Mouse (Mus musculus) erythroid progenitor cell, adult 5-6 weeks (primary cell): Measurements from ENCODE around the gene Samd13. TPM values are rescaled to one million over a fixed set of nuclear protein-coding genes. Genes with fewer than 3 reads are reported as not detected.
A peak's percentile ranks its signal among the peaks of the same experiment; 100 is the strongest.

Experiments used
- ATAC-seq: replicated peaks from 2 replicates; pipeline ENCODE4 v1.8.0; 2016; ENCODE audit warnings: moderate number of reproducible peaks, mild to moderate bottlenecking, moderate TSS enrichment, inconsistent platforms; ENCODE audit not compliant: poor library complexity, low FRiP score, severe bottlenecking
- total RNA-seq, 2 experiments: library from RNA; stranded (forward) in 1 of 2; stranded (reverse) in 1 of 2; fragments of 150-400 nt in 1 of 2; fragments of 186-747, 209-891 nt in 1 of 2; gene quantifications; 2 replicates each; pipeline versions ENCODE4 v1.2.3 to v1.2.4; 2015 to 2017; ENCODE audit warnings: low replicate concordance in 2 of 2

Samd13 gene
- total RNA-seq, 2 experiments from 2014 or later: not detected

- no peak for ATAC-seq
Observed at GRCm38 (mm10) chr3:146676193-146676592, 9.2 kb downstream of the Samd13 start.

- ATAC-seq: no peak
Observed at GRCm38 (mm10) chr3:146675101-146675500, 10.3 kb downstream of the Samd13 start.

DNA sequence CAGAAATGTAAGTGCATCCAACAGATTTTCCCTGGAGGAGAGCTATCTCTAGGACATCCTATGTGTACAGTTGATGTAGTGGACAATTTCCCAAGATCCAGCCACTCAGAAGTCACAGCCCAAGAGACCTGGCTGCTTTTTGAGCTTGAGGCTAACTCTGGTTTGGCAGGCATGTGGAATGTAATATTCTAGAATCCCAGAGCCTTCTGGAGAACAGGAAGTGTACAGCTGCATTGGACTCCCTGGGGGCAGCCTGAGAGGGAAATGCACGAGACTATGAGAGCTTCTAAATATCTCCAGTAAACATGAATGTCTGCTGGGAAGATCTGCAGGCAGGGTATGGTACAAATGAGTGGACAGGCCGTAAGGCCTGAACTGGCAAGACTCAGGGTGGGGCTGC is 14.3 kb downstream of the Samd13 start:
- ATAC-seq: no peak

DNA sequence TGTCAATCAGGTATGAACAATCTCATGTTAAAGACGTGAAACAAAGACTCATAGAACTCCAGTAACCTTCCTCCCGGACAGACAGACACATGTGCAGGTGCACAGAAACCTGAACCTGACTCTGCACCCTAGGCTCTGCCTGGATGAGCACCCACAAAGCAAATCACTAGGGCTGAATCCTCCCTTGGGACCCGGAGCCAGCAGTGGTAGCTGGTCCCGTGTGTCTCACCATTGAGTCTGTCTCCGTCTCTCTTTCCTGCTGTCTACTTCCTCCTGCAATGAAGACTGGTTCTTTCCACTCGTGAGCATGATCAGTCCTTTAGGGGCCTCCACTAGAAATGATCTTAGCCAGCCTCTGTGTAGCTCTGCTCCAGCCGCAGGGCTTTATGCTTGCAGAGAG is 23.5 kb downstream of the Samd13 start:
- ATAC-seq: no peak

DNA sequence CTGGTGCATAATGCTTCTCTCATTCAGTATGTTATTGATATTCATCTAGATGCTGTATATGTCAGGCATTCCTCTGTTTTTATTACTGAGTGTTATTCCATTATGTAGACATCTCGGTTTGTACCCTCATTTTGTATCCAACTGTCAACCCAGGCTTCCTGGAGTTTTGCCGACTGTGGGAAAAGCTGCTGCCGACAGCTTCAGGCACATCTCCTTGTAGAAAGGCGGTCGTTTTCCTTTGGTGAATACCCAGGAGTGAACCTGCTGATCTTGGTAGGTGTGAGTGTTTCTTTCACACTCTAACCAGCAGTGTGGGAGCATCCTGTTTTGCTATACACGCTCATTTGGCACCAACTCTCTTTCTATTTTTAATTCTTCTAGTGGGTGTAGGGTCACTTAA is 24.4 kb downstream of the Samd13 start:
- ATAC-seq: no peak

GRCm38 (mm10) chr3:146659321-146659720 is 26.1 kb downstream of the Samd13 start:
- no peak for ATAC-seq

DNA sequence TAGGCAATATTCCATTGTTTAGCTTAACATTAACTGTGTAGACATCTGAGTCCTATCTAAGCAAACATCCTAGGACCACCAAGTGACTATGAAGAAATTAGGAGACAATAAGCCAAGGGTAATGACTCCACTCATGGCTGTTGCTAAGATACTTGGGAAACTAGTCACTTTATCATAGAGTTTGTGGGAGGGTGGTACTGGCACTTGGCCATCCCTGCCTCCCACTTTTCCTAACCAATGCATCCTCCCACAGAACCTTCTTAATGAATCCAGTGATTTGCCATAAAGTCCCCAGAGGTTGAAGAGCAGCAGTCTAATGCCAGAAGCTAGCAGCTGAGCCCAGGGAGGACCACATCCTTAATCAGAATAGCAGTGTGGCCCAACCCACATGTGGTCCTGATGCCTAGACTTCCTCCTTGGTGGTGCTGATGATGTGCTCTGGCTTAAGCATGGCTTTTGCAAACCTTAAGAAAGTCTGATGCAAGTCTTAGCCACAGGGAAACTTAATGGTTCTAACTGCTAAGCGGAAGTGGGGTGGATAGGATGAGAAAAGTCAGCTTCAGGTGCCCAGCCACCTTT is 27.2 kb downstream of the Samd13 start:
- no peak for ATAC-seq

DNA sequence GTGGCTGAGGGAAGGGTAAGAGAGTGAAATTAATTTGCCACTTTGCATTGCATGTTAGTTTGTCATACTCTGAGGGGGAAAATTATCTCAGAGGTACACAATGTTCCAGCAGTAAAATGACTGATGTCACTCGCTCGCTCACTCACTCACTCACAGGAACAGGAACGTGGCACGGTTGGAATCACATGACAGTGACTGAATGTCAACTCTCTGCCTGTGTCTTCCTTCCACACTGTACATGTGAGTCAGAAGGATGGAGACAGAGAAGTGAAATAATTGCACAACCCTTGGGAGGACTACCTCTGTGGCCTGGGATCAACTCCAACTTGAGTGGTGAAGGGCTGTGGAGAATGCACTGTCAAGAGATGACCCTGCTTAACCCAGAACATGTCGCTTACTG is 28.0 kb downstream of the Samd13 start:
- ATAC-seq: no peak

GRCm38 (mm10) chr3:146655111-146655577 is 30.2 kb downstream of the Samd13 start:
- peak; percentile 85 for ATAC-seq

DNA sequence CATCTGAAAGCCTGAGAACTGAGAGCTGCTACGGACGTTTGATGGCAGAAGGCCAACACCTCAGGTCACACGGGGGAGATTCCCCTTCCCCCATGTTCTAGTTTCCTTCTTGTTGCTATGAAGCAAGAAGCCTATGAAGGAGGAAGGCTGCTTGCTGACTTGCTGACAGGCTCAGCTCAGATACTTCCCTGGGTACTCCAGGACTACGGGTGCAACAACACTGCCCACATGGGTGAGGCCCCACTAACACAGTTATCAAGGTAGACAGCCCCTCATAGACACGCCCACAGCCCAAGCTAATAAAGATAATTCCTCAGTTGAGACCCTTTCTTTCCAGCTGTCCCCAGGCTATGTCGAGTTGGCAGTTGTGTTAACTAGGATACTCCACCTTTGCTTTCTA is 31.7 kb downstream of the Samd13 start:
- peak; percentile 59 for ATAC-seq

GRCm38 (mm10) chr3:146652431-146652830 is 33.0 kb downstream of the Samd13 start:
- no peak for ATAC-seq

GRCm38 (mm10) chr3:146651217-146651616 is 34.2 kb downstream of the Samd13 start, which contains the start of gene 4930503B20Rik:
Gene 4930503B20Rik, minus strand, starts transcription at chr3:146651317.
- ATAC-seq: no peak

DNA sequence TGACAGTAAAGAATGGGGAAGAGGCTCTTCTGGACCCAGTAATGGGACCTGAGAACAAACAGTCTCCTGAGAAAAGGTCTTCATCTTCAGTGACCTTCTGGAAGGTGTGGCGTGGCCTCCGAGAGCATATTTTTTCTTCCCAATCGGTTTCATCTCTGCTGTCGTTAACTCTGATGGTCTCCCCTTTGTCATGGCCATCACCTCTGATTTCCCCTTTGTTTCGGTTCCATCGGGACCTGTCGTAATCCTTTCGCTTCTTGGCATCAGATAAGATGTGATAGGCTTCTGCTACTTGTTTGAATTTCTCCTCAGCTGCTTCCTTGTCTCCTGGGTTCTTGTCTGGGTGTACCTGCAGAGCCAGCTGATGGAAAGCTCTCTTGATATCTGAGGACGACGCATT is 34.7 kb downstream of the Samd13 start:
- no peak for ATAC-seq

- ATAC-seq: no peak
Observed at GRCm38 (mm10) chr3:146649311-146649894, 36.0 kb downstream of the Samd13 start.

DNA sequence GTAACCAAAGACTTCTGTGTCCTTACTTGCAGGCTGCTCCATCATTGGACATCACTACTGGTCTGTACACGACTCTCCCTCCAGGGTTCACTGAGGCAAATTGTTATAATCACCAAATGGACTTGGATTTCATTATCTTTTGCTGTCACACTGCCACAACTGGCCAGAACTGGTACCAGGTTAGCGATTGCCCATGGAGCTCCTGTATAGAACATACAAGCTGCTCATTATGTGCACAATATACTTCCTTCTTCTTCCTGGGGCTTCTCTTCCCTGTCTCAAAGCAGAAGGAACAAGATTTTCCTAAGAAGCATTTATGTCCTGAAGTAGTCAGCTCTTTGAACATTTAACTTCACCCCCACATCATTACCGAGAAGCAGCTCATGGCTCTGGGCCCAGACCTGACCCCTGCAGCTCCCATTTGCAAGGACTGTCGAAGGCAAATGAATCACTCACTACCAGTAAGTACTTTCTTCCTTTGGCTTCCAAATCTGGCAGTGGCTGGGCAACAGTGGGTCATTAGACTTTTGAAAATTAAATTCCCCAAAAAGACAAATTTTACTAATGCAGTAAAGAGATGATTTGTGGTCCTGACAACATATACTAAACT is 43.5 kb downstream of the Samd13 start:
- ATAC-seq: no peak

GRCm38 (mm10) chr3:146632506-146632905 is 52.9 kb downstream of the Samd13 start:
- ATAC-seq: no peak

DNA sequence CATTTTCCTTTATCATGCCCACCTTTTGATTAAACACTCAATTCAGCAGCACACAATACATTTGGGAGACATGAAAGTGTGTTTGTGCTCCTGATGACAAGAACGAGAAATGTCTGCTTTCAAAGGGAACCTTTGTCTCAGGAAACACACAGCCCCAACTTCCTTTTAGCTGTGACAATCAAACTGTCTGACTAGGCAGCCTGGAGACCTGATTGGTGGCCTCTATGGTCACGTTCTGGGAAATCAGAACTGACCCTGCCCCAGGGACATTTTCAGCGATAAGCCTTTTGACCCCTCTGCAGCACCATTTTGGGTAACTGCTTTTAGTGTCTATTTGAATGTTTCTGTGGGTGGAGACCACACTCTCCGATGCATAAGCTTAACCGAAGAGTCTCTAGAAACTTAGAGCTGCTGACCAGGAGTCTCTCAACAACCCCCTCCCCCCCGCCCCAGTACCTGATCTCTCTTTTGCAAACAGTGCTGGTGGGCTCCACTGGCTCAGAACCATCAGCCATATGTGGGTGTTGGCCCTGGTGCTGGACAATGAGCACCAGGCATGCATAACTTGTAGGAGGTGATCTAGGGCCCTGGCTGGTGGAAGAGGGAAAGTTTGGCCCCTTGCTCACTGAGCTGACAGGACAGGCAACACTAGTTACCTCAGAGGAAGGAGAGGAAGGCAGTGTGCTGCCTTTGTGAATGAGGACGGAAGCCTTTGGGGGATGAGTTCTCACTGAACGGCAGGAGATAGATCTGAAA is 57.0 kb downstream of the Samd13 start:
- ATAC-seq: no peak

- no peak for ATAC-seq
Observed at GRCm38 (mm10) chr3:146625766-146626165, 59.6 kb downstream of the Samd13 start.

DNA sequence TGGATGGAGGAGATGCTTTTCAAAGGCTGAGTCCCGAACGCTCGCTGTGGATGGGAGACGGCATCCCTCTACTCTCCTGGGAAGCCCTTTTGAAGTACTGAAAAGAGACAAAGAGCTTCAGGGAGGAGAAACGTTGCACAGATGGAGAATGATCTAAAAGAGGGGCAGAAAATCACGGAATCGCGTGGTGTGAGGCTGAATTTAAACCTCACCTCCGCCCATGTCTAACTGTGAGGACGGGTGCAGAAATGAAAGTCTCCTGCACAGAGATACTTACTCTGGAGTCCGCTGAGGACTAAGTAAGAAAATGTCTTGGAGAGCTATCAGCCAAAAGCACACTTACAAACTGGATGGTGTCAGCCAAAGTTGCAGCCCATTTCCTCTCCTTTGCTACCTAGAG is 63.4 kb downstream of the Samd13 start:
- ATAC-seq: no peak

DNA sequence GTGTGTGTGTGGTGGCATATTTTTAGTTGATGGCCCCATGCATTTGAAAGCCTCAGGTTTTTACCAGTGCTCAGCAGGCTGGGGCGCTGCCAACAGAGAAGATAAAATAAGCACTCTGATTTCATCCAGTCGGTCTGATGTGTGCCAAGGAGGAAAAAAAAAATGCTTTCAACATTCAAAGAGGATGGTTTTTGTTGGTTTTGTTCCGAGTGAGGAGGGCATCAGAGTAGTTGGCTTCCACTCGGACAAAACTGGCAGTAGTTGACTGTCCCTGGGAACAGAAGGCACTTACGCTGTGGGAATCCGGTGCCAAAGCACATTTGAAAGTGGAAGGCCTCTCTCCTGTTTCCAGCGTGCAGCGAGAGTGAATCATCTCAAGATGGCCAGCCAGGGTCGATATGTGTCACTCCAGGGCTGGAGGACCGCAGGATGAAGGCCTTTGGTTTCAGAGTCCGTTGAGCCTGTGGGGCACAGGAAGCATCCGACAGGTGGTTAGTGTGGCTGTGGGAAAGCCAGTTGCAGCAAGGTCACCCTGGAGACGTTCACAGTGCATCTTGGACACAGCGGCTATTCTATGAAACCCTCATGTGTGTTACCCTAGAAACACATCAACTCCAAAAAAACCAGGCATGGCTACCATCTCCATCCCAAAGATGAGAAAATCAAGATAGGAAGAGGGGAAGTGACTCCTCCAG is 64.7 kb downstream of the Samd13 start:
- no peak for ATAC-seq
